In the genomic region with DNA sequence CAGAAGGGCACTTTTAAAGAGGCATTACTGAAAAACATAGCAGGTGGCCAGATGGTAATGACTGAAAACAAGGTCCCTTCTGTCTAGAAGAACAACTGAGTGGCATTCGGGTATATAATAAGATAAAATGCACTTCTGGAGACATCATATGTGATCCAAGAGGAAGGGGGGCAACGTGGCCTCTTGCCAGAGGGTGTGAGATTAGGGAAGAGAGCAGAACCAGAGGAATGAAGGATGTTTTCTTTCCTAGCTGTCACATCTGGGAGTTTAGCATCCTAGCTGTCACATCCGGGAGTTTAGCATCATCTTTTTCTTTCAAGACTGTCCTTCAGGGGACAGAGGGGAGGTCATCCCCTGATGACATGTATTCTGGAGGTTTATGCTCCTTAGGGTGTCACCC, we compare ENCODE assay signal across 28 mouse cellular contexts. TPM values are rescaled to one million over a fixed set of nuclear protein-coding genes. Genes with fewer than 3 reads are reported as not detected.
DNase-seq lines count a peak whose midpoint lies in the region; ATAC-seq and TF ChIP-seq lines count a peak whose summit lies in the region.
"Had no signal": no experiment of that assay in that cellular context is flagged by ENCODE, and none has a peak within 500 bp of the region (broad histone marks: within the 10 kb centered on the region; RNA-seq: fewer than 3 reads in every experiment).

No protein-coding gene starts in this region.

- no peak overlapping the region for H3K27ac ChIP-seq in forebrain, embryonic 14.5 days (ENCODE audit: low read depth, low read length)
- no peak overlapping the region for H3K27ac ChIP-seq in forebrain, embryonic 15.5 days (replicated peaks)
- no peak overlapping the region for H3K27ac ChIP-seq in heart, embryonic 10.5 days
- no peak overlapping the region for H3K27ac ChIP-seq in midbrain, postnatal 0 days (ENCODE audit: low read depth, low read length)
- H3K27ac ChIP-seq in midbrain, embryonic 14.5 days (replicated peaks; ENCODE audit: low read depth, low read length) = no peak overlapping the region
- no peak overlapping the region for H3K27ac ChIP-seq in layer of hippocampus, adult 2 months
- H3K27ac ChIP-seq: embryonic facial prominence, embryonic 12.5 days; embryonic facial prominence, embryonic 15.5 days; forebrain, embryonic 13.5 days; gastrocnemius, adult 2 months; heart, embryonic 13.5 days; hindbrain, embryonic 15.5 days; intestine, embryonic 15.5 days had no signal

- WGBS in forebrain, embryonic 14.5 days = 58% methylated on average over 3 of the region's 3 CpGs
- WGBS in forebrain, embryonic 15.5 days = 44% methylated on average over 3 of the region's 3 CpGs
- 55% methylated on average over 3 of the region's 3 CpGs for WGBS in heart, embryonic 10.5 days
- WGBS in midbrain, postnatal 0 days = 64% methylated on average over 3 of the region's 3 CpGs
- 68% methylated on average over 3 of the region's 3 CpGs for WGBS in midbrain, embryonic 14.5 days

- 0 out of 2 replicates have a peak, but pooled peaks have one; percentile 33 for ATAC-seq in forebrain, embryonic 14.5 days
- no peak for ATAC-seq in forebrain, embryonic 15.5 days (replicated peaks)
- no peak for ATAC-seq in midbrain, postnatal 0 days (ENCODE audit: low FRiP score)
- ATAC-seq in midbrain, embryonic 14.5 days (ENCODE audit: low FRiP score, low TSS enrichment) = no peak
- ATAC-seq: forebrain, embryonic 13.5 days; intestine, embryonic 15.5 days had no signal

- no peak overlapping the region for H3K9ac ChIP-seq in forebrain, embryonic 14.5 days (ENCODE audit: low read length)
- no peak overlapping the region for H3K9ac ChIP-seq in forebrain, embryonic 15.5 days (replicated peaks)
- H3K9ac ChIP-seq in midbrain, postnatal 0 days (replicated peaks; ENCODE audit: low read length, poor library complexity, severe bottlenecking) = no peak overlapping the region
- H3K9ac ChIP-seq in midbrain, embryonic 14.5 days (replicated peaks; ENCODE audit: low read length) = no peak overlapping the region
- H3K9ac ChIP-seq: embryonic facial prominence, embryonic 12.5 days; embryonic facial prominence, embryonic 15.5 days; forebrain, embryonic 13.5 days; heart, embryonic 13.5 days; hindbrain, embryonic 15.5 days; intestine, embryonic 15.5 days had no signal

- no peaks in the 10 kb centered on the region for H3K36me3 ChIP-seq in forebrain, embryonic 14.5 days (ENCODE audit: control insufficient read depth, insufficient read depth, low read length)
- H3K36me3 ChIP-seq in forebrain, embryonic 15.5 days = no peaks in the 10 kb centered on the region
- no peaks in the 10 kb centered on the region for H3K36me3 ChIP-seq in heart, embryonic 10.5 days
- H3K36me3 ChIP-seq in midbrain, postnatal 0 days (ENCODE audit: insufficient read depth, low read length) = no peaks in the 10 kb centered on the region
- no peaks in the 10 kb centered on the region for H3K36me3 ChIP-seq in midbrain, embryonic 14.5 days (ENCODE audit: control insufficient read depth, insufficient read depth, low read length)
- H3K36me3 ChIP-seq: embryonic facial prominence, embryonic 12.5 days; embryonic facial prominence, embryonic 15.5 days; G1E; heart, embryonic 13.5 days; hindbrain, embryonic 15.5 days; intestine, embryonic 15.5 days had no signal

- DNase-seq in forebrain, embryonic 14.5 days (ENCODE audit: low spot score) = peak; percentile 31
- DNase-seq in heart, embryonic 10.5 days (ENCODE audit: low spot score) = peak; percentile 30
- DNase-seq in heart, adult 11 months = no peak
- DNase-seq in midbrain, postnatal 0 days (ENCODE audit: low spot score) = peak; percentile 40
- no peak for DNase-seq in midbrain, embryonic 14.5 days
- DNase-seq in layer of hippocampus, adult 2 months (ENCODE audit: low spot score in 2 of 2) = no peak
- DNase-seq: adrenal gland, adult 2 months; adrenal gland, postnatal 14 days; B cell, adult 2 months; cerebellum, adult 11-12 months; cerebellum, adult 8-10 months; cerebellum, postnatal 25 days; gastrocnemius, adult 2 months; gastrocnemius, postnatal 14 days; heart, adult 18-20 months; heart, postnatal 14 days; heart, postnatal 4 days; kidney, adult 11 months had no signal

- H3K4me1 ChIP-seq in forebrain, embryonic 14.5 days (ENCODE audit: control insufficient read depth, insufficient read depth, low read length) = no peaks in the 10 kb centered on the region
- 0 out of 2 replicates have a peak, but pooled peaks cover 4% of the 10 kb centered on the region for H3K4me1 ChIP-seq in forebrain, embryonic 15.5 days
- H3K4me1 ChIP-seq in heart, embryonic 10.5 days = peaks cover 5% of the 10 kb centered on the region; the same call in 1 of the 2 replicates
- H3K4me1 ChIP-seq in midbrain, postnatal 0 days (ENCODE audit: insufficient read depth, low read length) = no peaks in the 10 kb centered on the region
- no peaks in the 10 kb centered on the region for H3K4me1 ChIP-seq in midbrain, embryonic 14.5 days (ENCODE audit: control insufficient read depth, insufficient read depth, low read length)
- H3K4me1 ChIP-seq: embryonic facial prominence, embryonic 12.5 days; hindbrain, embryonic 15.5 days had no signal

- H3K9me3 ChIP-seq in forebrain, embryonic 14.5 days (replicated peaks; ENCODE audit: control insufficient read depth, low read length) = no peaks in the 10 kb centered on the region
- H3K9me3 ChIP-seq in forebrain, embryonic 15.5 days = no peaks in the 10 kb centered on the region
- no peaks in the 10 kb centered on the region for H3K9me3 ChIP-seq in heart, embryonic 10.5 days
- no peaks in the 10 kb centered on the region for H3K9me3 ChIP-seq in midbrain, postnatal 0 days (ENCODE audit: low read length)
- no peaks in the 10 kb centered on the region for H3K9me3 ChIP-seq in midbrain, embryonic 14.5 days (ENCODE audit: control insufficient read depth, low read length)
- H3K9me3 ChIP-seq: embryonic facial prominence, embryonic 12.5 days; embryonic facial prominence, embryonic 15.5 days; forebrain, embryonic 13.5 days; G1E; heart, embryonic 13.5 days; hindbrain, embryonic 15.5 days; intestine, embryonic 15.5 days had no signal

- no peak for TF ChIP-seq CTCF in midbrain, postnatal 0 days (IDR thresholded peaks at IDR 0.05)
- no peak for TF ChIP-seq CTCF in layer of hippocampus, adult 2 months (conservative IDR thresholded peaks at IDR 0.05)

- H3K27me3 ChIP-seq in forebrain, embryonic 14.5 days (replicated peaks; ENCODE audit: control insufficient read depth, insufficient read depth, low read length) = no peaks in the 10 kb centered on the region
- H3K27me3 ChIP-seq in forebrain, embryonic 15.5 days = no peaks in the 10 kb centered on the region
- H3K27me3 ChIP-seq in heart, embryonic 10.5 days (ENCODE audit: insufficient read depth, poor library complexity, severe bottlenecking) = no peaks in the 10 kb centered on the region
- H3K27me3 ChIP-seq in midbrain, postnatal 0 days (ENCODE audit: insufficient read depth, low read length) = no peaks in the 10 kb centered on the region
- no peaks in the 10 kb centered on the region for H3K27me3 ChIP-seq in midbrain, embryonic 14.5 days (ENCODE audit: control insufficient read depth, insufficient read depth, low read length)
- H3K27me3 ChIP-seq: CH12.LX; embryonic facial prominence, embryonic 12.5 days; embryonic facial prominence, embryonic 15.5 days; forebrain, embryonic 13.5 days; heart, embryonic 13.5 days; hindbrain, embryonic 15.5 days; intestine, embryonic 15.5 days had no signal

- H3K4me2 ChIP-seq in forebrain, embryonic 14.5 days (ENCODE audit: low read length) = no peak overlapping the region
- no peak overlapping the region for H3K4me2 ChIP-seq in forebrain, embryonic 15.5 days (replicated peaks)
- no peak overlapping the region for H3K4me2 ChIP-seq in midbrain, postnatal 0 days (ENCODE audit: low read depth, low read length, poor library complexity, severe bottlenecking)
- H3K4me2 ChIP-seq in midbrain, embryonic 14.5 days (ENCODE audit: low read length) = no peak overlapping the region
- H3K4me2 ChIP-seq: embryonic facial prominence, embryonic 12.5 days; embryonic facial prominence, embryonic 15.5 days; forebrain, embryonic 13.5 days; heart, embryonic 13.5 days; hindbrain, embryonic 15.5 days; intestine, embryonic 15.5 days had no signal

- no peak overlapping the region for H3K4me3 ChIP-seq in forebrain, embryonic 14.5 days (ENCODE audit: low read depth, low read length)
- no peak overlapping the region for H3K4me3 ChIP-seq in forebrain, embryonic 15.5 days
- no peak overlapping the region for H3K4me3 ChIP-seq in heart, embryonic 10.5 days
- no peak overlapping the region for H3K4me3 ChIP-seq in midbrain, postnatal 0 days (ENCODE audit: low read depth, low read length)
- H3K4me3 ChIP-seq in midbrain, embryonic 14.5 days (replicated peaks; ENCODE audit: low read depth, low read length) = no peak overlapping the region
- H3K4me3 ChIP-seq in layer of hippocampus, adult 2 months = no peak overlapping the region
- H3K4me3 ChIP-seq: embryonic facial prominence, embryonic 12.5 days; embryonic facial prominence, embryonic 15.5 days; forebrain, embryonic 13.5 days; gastrocnemius, adult 2 months; heart, embryonic 13.5 days; hindbrain, embryonic 15.5 days; intestine, embryonic 15.5 days had no signal

RNA-seq across cellular contexts. Expression of gene Lrrc55, which starts 32.6 kb away (rescaled TPM):
- 11.0 and 11.7 TPM in 2 replicates for polyA plus RNA-seq in forebrain, embryonic 14.5 days (2014; fragmentation: Nextera tagmentation; extraction: Ambion mirVana)
- 10.5 and 10.9 TPM in 2 replicates for polyA plus RNA-seq in forebrain, embryonic 15.5 days (2015; fragmentation: Nextera tagmentation; extraction: Ambion mirVana)
- polyA plus RNA-seq in heart, embryonic 10.5 days (2016; fragmentation: Nextera tagmentation; extraction: Ambion mirVana) = 0.14 and 0.20 TPM in 2 replicates
- total RNA-seq in midbrain, postnatal 0 days (2014; rRNA removed) = 29.6 and 32.3 TPM in 2 replicates
- 10.9 and 11.5 TPM in 2 replicates for polyA plus RNA-seq in midbrain, postnatal 0 days (2015; fragmentation: Nextera tagmentation; extraction: Ambion mirVana)
- polyA plus RNA-seq in midbrain, embryonic 14.5 days (2014; fragmentation: Nextera tagmentation; extraction: Ambion mirVana) = 9.6 and 13.8 TPM in 2 replicates
- 10 to 100 TPM; 13.3 to 13.7 TPM for total RNA-seq in layer of hippocampus, adult 2 months (2021)
- total RNA-seq: CH12.LX; common myeloid progenitor, adult 5-6 weeks had no signal
- polyA plus RNA-seq: G1E had no signal

Comparison
In these comparisons a context has a peak if more than half of its experiments do, and no peak if none do; other contexts are left out.
1. DNase-seq: peak in forebrain, embryonic 14.5 days (single experiment), heart, embryonic 10.5 days (single experiment) and midbrain, postnatal 0 days (single experiment); none in heart, adult 11 months (single experiment), midbrain, embryonic 14.5 days (single experiment) and layer of hippocampus, adult 2 months (0 of 2).